Mouse (Mus musculus): ENCODE measurements around the gene Cactin. TPM values are rescaled to one million over a fixed set of nuclear protein-coding genes. Genes with fewer than 3 reads are reported as not detected.

Cactin gene
- polyA plus RNA-seq, 1 experiment from 2014 or later, result 26.0 TPM

GRCm38 (mm10) chr10:81349146-81349545 is 28.2 kb downstream of the Cactin start:
- Histone ChIP-seq H3K4me3 (ENCODE audit: low read depth, low read length) (peak overlapping the region; percentile 90), H3K9ac (ENCODE audit: low read depth, low read length) (peak overlapping the region; percentile 88), H3K27ac (ENCODE audit: low read depth, low read length) (no peak overlapping the region), H3K36me3 (ENCODE audit: control insufficient read depth, insufficient read depth, low read length) (no peaks in the 10 kb centered on the region; the same call in 1 of the 2 replicates), H3K9me3 (ENCODE audit: control insufficient read depth, low read length) (no peaks in the 10 kb centered on the region), H3K4me2 (replicated peaks; ENCODE audit: low read depth, low read length) (peak overlapping the region; percentile 89), H3K4me1 (replicated peaks; ENCODE audit: control insufficient read depth, insufficient read depth, low read length) (peaks cover 13% of the 10 kb centered on the region; the same call in 1 of the 2 replicates), H3K27me3 (ENCODE audit: control insufficient read depth, insufficient read depth, low read length) (peaks cover 17% of the 10 kb centered on the region)
- 3% methylated on average over 11 of the region's 12 CpGs for WGBS
- ATAC-seq (ENCODE audit: low FRiP score), result no peak
- DNase-seq (ENCODE audit: low spot score), result no peak

- DNase-seq (ENCODE audit: low spot score), result no peak
- peak overlapping the region; percentile 68; the same call in 1 of the 2 replicates for H3K27ac ChIP-seq (ENCODE audit: low read depth, low read length)
- H3K36me3 ChIP-seq (ENCODE audit: control insufficient read depth, insufficient read depth, low read length), result no peaks in the 10 kb centered on the region; the same call in 1 of the 2 replicates
- peaks cover 13% of the 10 kb centered on the region; the same call in 1 of the 2 replicates for H3K4me1 ChIP-seq (replicated peaks; ENCODE audit: control insufficient read depth, insufficient read depth, low read length)
- peaks cover 10% of the 10 kb centered on the region; the same call in 1 of the 2 replicates for H3K27me3 ChIP-seq (ENCODE audit: control insufficient read depth, insufficient read depth, low read length)
- no peaks in the 10 kb centered on the region for H3K9me3 ChIP-seq (ENCODE audit: control insufficient read depth, low read length)
- H3K4me3 ChIP-seq (ENCODE audit: low read depth, low read length), result peak overlapping the region; percentile 90
- 0% methylated on average over 22 of the region's 29 CpGs for WGBS
- peak; percentile 48 for ATAC-seq (ENCODE audit: low FRiP score)
- peak overlapping the region; percentile 89 for H3K4me2 ChIP-seq (replicated peaks; ENCODE audit: low read depth, low read length)
- H3K9ac ChIP-seq (ENCODE audit: low read depth, low read length), result peak overlapping the region; percentile 88
These were observed 29.1 kb downstream of the Cactin start for GRCm38 (mm10) chr10:81349961-81350350.

- H3K4me3 ChIP-seq (ENCODE audit: low read depth, low read length), result peak within 1 kb of the TSS; percentile 90
- peak within 1 kb of the TSS; percentile 88 for H3K9ac ChIP-seq (ENCODE audit: low read depth, low read length)
- no peaks in the 10 kb centered on the region for H3K36me3 ChIP-seq (ENCODE audit: control insufficient read depth, insufficient read depth, low read length)
- ATAC-seq (ENCODE audit: low FRiP score) (peak; percentile 95), DNase-seq (ENCODE audit: low spot score) (peak; percentile 97)
- peaks cover 7% of the 10 kb centered on the region; the same call in 1 of the 2 replicates for H3K27me3 ChIP-seq (ENCODE audit: control insufficient read depth, insufficient read depth, low read length)
- H3K27ac ChIP-seq (ENCODE audit: low read depth, low read length), result peak within 1 kb of the TSS; percentile 68; the same call in 1 of the 2 replicates
- peaks cover 13% of the 10 kb centered on the region; the same call in 1 of the 2 replicates for H3K4me1 ChIP-seq (replicated peaks; ENCODE audit: control insufficient read depth, insufficient read depth, low read length)
- WGBS, result under 1% methylated on average over 54 of the region's 54 CpGs
- H3K4me2 ChIP-seq (replicated peaks; ENCODE audit: low read depth, low read length), result peak within 1 kb of the TSS; percentile 89
- no peaks in the 10 kb centered on the region for H3K9me3 ChIP-seq (ENCODE audit: control insufficient read depth, low read length)
These were observed 29.6 kb downstream of the Cactin start, which contains the start of gene Hmg20b for GRCm38 (mm10) chr10:81350351-81351063. TSS of gene Hmg20b (minus strand) at chr10:81350480.

GRCm38 (mm10) chr10:81351678-81352291 is 30.9 kb downstream of the Cactin start:
- DNase-seq (ENCODE audit: low spot score) (no peak), ATAC-seq (ENCODE audit: low FRiP score) (no peak)
- Histone ChIP-seq H3K27me3 (ENCODE audit: control insufficient read depth, insufficient read depth, low read length) (peaks cover 7% of the 10 kb centered on the region; the same call in 1 of the 2 replicates), H3K4me3 (ENCODE audit: low read depth, low read length) (no peak overlapping the region), H3K9me3 (ENCODE audit: control insufficient read depth, low read length) (no peaks in the 10 kb centered on the region), H3K4me1 (replicated peaks; ENCODE audit: control insufficient read depth, insufficient read depth, low read length) (peaks cover 11% of the 10 kb centered on the region; the same call in 1 of the 2 replicates), H3K27ac (ENCODE audit: low read depth, low read length) (no peak overlapping the region), H3K4me2 (replicated peaks; ENCODE audit: low read depth, low read length) (no peak overlapping the region), H3K36me3 (ENCODE audit: control insufficient read depth, insufficient read depth, low read length) (no peaks in the 10 kb centered on the region), H3K9ac (ENCODE audit: low read depth, low read length) (no peak overlapping the region)
- WGBS, result 27% methylated on average over 9 of the region's 9 CpGs

- H3K36me3 ChIP-seq (ENCODE audit: control insufficient read depth, insufficient read depth, low read length), result no peaks in the 10 kb centered on the region
- no peak overlapping the region for H3K9ac ChIP-seq (ENCODE audit: low read depth, low read length)
- H3K9me3 ChIP-seq (ENCODE audit: control insufficient read depth, low read length), result no peaks in the 10 kb centered on the region
- no peak for DNase-seq (ENCODE audit: low spot score)
- peaks cover 9% of the 10 kb centered on the region; the same call in 1 of the 2 replicates for H3K4me1 ChIP-seq (replicated peaks; ENCODE audit: control insufficient read depth, insufficient read depth, low read length)
- no peak overlapping the region for H3K4me3 ChIP-seq (ENCODE audit: low read depth, low read length)
- no peak overlapping the region for H3K27ac ChIP-seq (ENCODE audit: low read depth, low read length)
- H3K4me2 ChIP-seq (replicated peaks; ENCODE audit: low read depth, low read length), result no peak overlapping the region
- 68% methylated on average over 9 of the region's 9 CpGs for WGBS
- H3K27me3 ChIP-seq (ENCODE audit: control insufficient read depth, insufficient read depth, low read length), result no peaks in the 10 kb centered on the region; the same call in 1 of the 2 replicates
- no peak for ATAC-seq (ENCODE audit: low FRiP score)
These were observed 34.0 kb downstream of the Cactin start for GRCm38 (mm10) chr10:81354738-81355477.

GRCm38 (mm10) chr10:81355533-81355932 is 34.6 kb downstream of the Cactin start:
- no peak overlapping the region for H3K4me3 ChIP-seq (ENCODE audit: low read depth, low read length)
- WGBS, result 81% methylated on average over 4 of the region's 4 CpGs
- no peak overlapping the region for H3K27ac ChIP-seq (ENCODE audit: low read depth, low read length)
- DNase-seq (ENCODE audit: low spot score) (no peak), ATAC-seq (ENCODE audit: low FRiP score) (no peak)
- H3K4me1 ChIP-seq (replicated peaks; ENCODE audit: control insufficient read depth, insufficient read depth, low read length), result peaks cover 9% of the 10 kb centered on the region; the same call in 1 of the 2 replicates
- no peaks in the 10 kb centered on the region; the same call in 1 of the 2 replicates for H3K27me3 ChIP-seq (ENCODE audit: control insufficient read depth, insufficient read depth, low read length)
- no peak overlapping the region for H3K4me2 ChIP-seq (replicated peaks; ENCODE audit: low read depth, low read length)
- no peaks in the 10 kb centered on the region for H3K9me3 ChIP-seq (ENCODE audit: control insufficient read depth, low read length)
- no peaks in the 10 kb centered on the region for H3K36me3 ChIP-seq (ENCODE audit: control insufficient read depth, insufficient read depth, low read length)
- 0 out of 2 replicates have a peak overlapping the region, but pooled peaks have one; percentile 11 for H3K9ac ChIP-seq (ENCODE audit: low read depth, low read length)

- H3K9ac ChIP-seq (ENCODE audit: low read depth, low read length), result no peak overlapping the region
- no peak overlapping the region for H3K27ac ChIP-seq (ENCODE audit: low read depth, low read length)
- no peaks in the 10 kb centered on the region; the same call in 1 of the 2 replicates for H3K27me3 ChIP-seq (ENCODE audit: control insufficient read depth, insufficient read depth, low read length)
These were observed 35.6 kb downstream of the Cactin start for GRCm38 (mm10) chr10:81356352-81356990.

More at GRCm38 (mm10) chr10:81356352-81356990, 35.6 kb downstream of the Cactin start:
- H3K9me3 ChIP-seq (ENCODE audit: control insufficient read depth, low read length), result no peaks in the 10 kb centered on the region
- peaks cover 9% of the 10 kb centered on the region; the same call in 1 of the 2 replicates for H3K4me1 ChIP-seq (replicated peaks; ENCODE audit: control insufficient read depth, insufficient read depth, low read length)
- no peak for DNase-seq (ENCODE audit: low spot score)
- no peak overlapping the region for H3K4me2 ChIP-seq (replicated peaks; ENCODE audit: low read depth, low read length)
- peak; percentile 2; the same call in 1 of the 2 replicates for ATAC-seq (ENCODE audit: low FRiP score)
- 61% methylated on average over 12 of the region's 12 CpGs for WGBS
- H3K4me3 ChIP-seq (ENCODE audit: low read depth, low read length), result no peak overlapping the region; the same call in 1 of the 2 replicates
- no peaks in the 10 kb centered on the region for H3K36me3 ChIP-seq (ENCODE audit: control insufficient read depth, insufficient read depth, low read length)
